Mouse (Mus musculus) liver, adult 2 months (tissue): ENCODE measurements around the gene Pstpip1. TPM values are rescaled to one million over a fixed set of nuclear protein-coding genes. Genes with fewer than 3 reads are reported as not detected.

Experiments
- DNase-seq: peaks from one replicate; pipeline ENCODE4 v3.0.0-alpha.2; 2011; ENCODE audit warnings: low read depth, low spot score; ENCODE audit errors: extremely low read depth
- H3K27ac ChIP-seq: fragments of 200-500 bp; replicated peaks from 2 replicates; pipeline ENCODE4 v1.5.1; 2012; ENCODE audit warnings: low read depth, mild to moderate bottlenecking, control low read depth, inconsistent platforms, low read length; ENCODE audit not compliant: insufficient read depth
- H3K27me3 ChIP-seq: fragments of 200-500 bp; 2 replicates; pipeline ENCODE4 v1.6.1; 2012; ENCODE audit warnings: mild to moderate bottlenecking, moderate library complexity, low read length, inconsistent platforms; ENCODE audit not compliant: control insufficient read depth, insufficient read depth
- H3K36me3 ChIP-seq: fragments of 200-500 bp; 2 replicates; pipeline ENCODE4 v1.6.1; 2012; ENCODE audit warnings: low read length, inconsistent platforms; ENCODE audit not compliant: control insufficient read depth, insufficient read depth
- H3K4me1 ChIP-seq: fragments of 200-500 bp; 2 replicates; pipeline ENCODE4 v1.6.1; 2011; ENCODE audit warnings: low read length; ENCODE audit not compliant: control insufficient read depth, insufficient read depth
- H3K4me3 ChIP-seq: fragments of 200-500 bp; 2 replicates; pipeline ENCODE4 v1.5.1; 2011; ENCODE audit warnings: low read depth, mild to moderate bottlenecking, control low read depth, low read length, moderate library complexity; ENCODE audit not compliant: insufficient read depth
- H3K79me2 ChIP-seq: fragments of 200-500 bp; 2 replicates; pipeline ENCODE4 v1.6.1; 2012; ENCODE audit warnings: inconsistent platforms, mild to moderate bottlenecking, low read length, moderate library complexity; ENCODE audit not compliant: control insufficient read depth, insufficient read depth
- H3K9ac ChIP-seq: fragments of 200-500 bp; 2 replicates; pipeline ENCODE4 v1.6.1; 2012; ENCODE audit warnings: low read depth, mild to moderate bottlenecking, control low read depth, inconsistent platforms, low read length
- CTCF ChIP-seq: fragments of 200-500 bp; IDR thresholded peaks from 2 replicates; pipeline ENCODE4 v1.5.1; 2011; ENCODE audit warnings: low read depth, low read length, control low read depth
- POLR2A ChIP-seq: fragments of 200-500 bp; IDR thresholded peaks from 2 replicates; pipeline ENCODE4 v1.6.1; 2011; ENCODE audit warnings: low read length, control low read depth; ENCODE audit not compliant: insufficient read depth; ENCODE audit errors: extremely low read depth
- WGBS: fragments of 180-500 bp; shearing (Covaris S2); methylation state at CpG from one replicate; pipeline ENCODE4 v1.1.7; 2018; 5-methylcytosine and 5-hydroxymethylcytosine counted together
- polyA plus RNA-seq: library from polyadenylated mRNA; depleted of rRNA; stranded (reverse); fragments of >200 nt; gene quantifications from 2 replicates; pipeline ENCODE4 v1.2.3, GENCODE M21; 2012
- total RNA-seq: library from RNA; depleted of rRNA; stranded (reverse); fragments of >200 nt; gene quantifications from 2 replicates; pipeline ENCODE4 v1.2.3, GENCODE M21; 2014

Pstpip1 gene
- total and polyA plus RNA-seq, 2 experiments: 0.37 to 1.1 TPM

GRCm38 (mm10) chr9:56065011-56065410, 24.8 kb upstream of the Pstpip1 start:
- no peak for DNase-seq
- no peaks in the 10 kb centered on the region for H3K4me1 ChIP-seq
- H3K36me3 ChIP-seq: peaks cover under 1% of the 10 kb centered on the region; the same call in 1 of the 2 replicates
- H3K79me2 ChIP-seq: no peaks in the 10 kb centered on the region
- no peak overlapping the region for H3K9ac ChIP-seq
- WGBS: 80% methylated on average over 3 of the region's 3 CpGs
- H3K4me3 ChIP-seq: no peak overlapping the region
- H3K27me3 ChIP-seq: no peaks in the 10 kb centered on the region
- no peak overlapping the region for H3K27ac ChIP-seq
- TF ChIP-seq CTCF (no peak), POLR2A (no peak)

GRCm38 (mm10) chr9:56067964-56068363, 21.8 kb upstream of the Pstpip1 start:
- Histone ChIP-seq H3K79me2 (no peaks in the 10 kb centered on the region), H3K27me3 (no peaks in the 10 kb centered on the region)

DNA sequence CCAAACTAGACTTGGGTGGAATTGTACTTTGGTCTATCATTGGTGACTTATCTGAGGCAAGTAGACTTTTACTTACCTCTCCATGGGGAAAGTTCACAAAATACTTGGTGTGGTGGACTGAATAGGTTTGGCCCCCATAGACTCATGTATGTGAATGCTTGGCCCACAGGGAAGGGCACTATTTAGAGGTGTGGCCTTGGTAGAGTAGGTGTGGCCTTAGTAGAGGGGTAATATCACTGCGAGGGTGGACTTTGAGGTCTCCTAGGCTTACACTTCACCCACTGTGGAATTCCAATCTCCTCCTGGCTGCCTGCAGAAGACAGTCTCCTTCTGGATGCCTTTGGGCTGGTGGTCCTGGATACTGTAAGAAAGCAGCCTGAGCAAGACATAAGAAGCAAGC, 21.1 kb upstream of the Pstpip1 start:
- TF ChIP-seq CTCF: no peak
- no peak for TF ChIP-seq POLR2A
- Histone ChIP-seq H3K36me3 (no peaks in the 10 kb centered on the region), H3K27ac (no peak overlapping the region), H3K4me1 (no peaks in the 10 kb centered on the region), H3K27me3 (no peaks in the 10 kb centered on the region), H3K9ac (no peak overlapping the region), H3K79me2 (no peaks in the 10 kb centered on the region), H3K4me3 (no peak overlapping the region)
- no peak for DNase-seq
- 94% methylated on average over 1 of the region's 1 CpGs for WGBS

More at GRCm38 (mm10) chr9:56067964-56068363, 21.8 kb upstream of the Pstpip1 start:
- Histone ChIP-seq H3K4me3 (no peak overlapping the region), H3K36me3 (no peaks in the 10 kb centered on the region), H3K27ac (no peak overlapping the region), H3K9ac (no peak overlapping the region), H3K4me1 (no peaks in the 10 kb centered on the region)
- DNase-seq: no peak
- 89% methylated on average over 4 of the region's 4 CpGs for WGBS
- TF ChIP-seq CTCF (no peak), POLR2A (no peak)

DNA sequence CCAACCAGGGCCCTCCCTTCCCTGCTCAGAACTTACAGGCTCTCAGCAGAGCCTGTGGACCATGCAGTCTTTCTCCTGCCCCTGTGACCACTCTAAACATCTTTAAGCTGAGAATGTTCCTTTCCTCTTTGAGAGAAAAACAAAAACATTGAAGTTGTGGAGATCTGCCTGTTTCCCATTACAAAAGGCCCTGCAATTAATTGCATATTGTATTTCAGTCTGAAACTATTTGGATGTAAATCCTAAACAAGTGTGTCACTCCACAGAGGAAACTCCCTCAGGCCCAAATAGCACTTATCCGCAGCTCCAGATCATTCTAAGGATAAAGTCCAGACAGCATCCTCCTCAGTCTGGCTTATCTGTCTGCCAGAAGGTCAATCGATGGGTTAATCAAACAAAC, 16.9 kb upstream of the Pstpip1 start:
- Histone ChIP-seq H3K36me3 (no peaks in the 10 kb centered on the region), H3K79me2 (no peaks in the 10 kb centered on the region), H3K4me1 (no peaks in the 10 kb centered on the region), H3K9ac (no peak overlapping the region), H3K27me3 (no peaks in the 10 kb centered on the region), H3K27ac (no peak overlapping the region), H3K4me3 (no peak overlapping the region)
- 37% methylated on average over 2 of the region's 2 CpGs for WGBS
- TF ChIP-seq POLR2A: no peak
- no peak for TF ChIP-seq CTCF
- peak; percentile 16 for DNase-seq

DNA sequence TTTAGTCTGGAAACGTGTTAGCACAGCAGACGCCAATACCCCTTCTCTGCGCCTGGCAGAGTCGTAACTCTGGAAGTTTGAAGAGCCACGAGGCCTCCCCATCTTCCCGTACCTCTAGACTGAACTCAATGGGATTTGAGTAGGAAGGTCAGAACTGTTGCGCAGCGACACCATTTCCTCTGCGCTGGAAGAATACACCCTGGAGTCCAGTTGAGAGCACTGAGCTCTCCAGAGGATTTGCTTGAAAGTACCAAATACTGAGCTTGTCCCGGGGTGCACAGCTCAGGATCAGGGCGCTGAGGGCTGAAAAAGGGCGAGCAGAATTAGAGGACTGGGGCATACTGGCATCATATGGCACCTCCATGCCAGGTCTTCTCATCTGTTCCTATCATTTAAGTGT, 14.9 kb upstream of the Pstpip1 start:
- TF ChIP-seq CTCF: no peak
- no peak for TF ChIP-seq POLR2A
- no peaks in the 10 kb centered on the region for H3K27me3 ChIP-seq
- WGBS: 91% methylated on average over 12 of the region's 12 CpGs
- no peak overlapping the region for H3K9ac ChIP-seq
- H3K79me2 ChIP-seq: no peaks in the 10 kb centered on the region
- H3K4me3 ChIP-seq: no peak overlapping the region
- no peak overlapping the region for H3K27ac ChIP-seq
- H3K4me1 ChIP-seq: no peaks in the 10 kb centered on the region
- DNase-seq: no peak
- no peaks in the 10 kb centered on the region for H3K36me3 ChIP-seq

DNA sequence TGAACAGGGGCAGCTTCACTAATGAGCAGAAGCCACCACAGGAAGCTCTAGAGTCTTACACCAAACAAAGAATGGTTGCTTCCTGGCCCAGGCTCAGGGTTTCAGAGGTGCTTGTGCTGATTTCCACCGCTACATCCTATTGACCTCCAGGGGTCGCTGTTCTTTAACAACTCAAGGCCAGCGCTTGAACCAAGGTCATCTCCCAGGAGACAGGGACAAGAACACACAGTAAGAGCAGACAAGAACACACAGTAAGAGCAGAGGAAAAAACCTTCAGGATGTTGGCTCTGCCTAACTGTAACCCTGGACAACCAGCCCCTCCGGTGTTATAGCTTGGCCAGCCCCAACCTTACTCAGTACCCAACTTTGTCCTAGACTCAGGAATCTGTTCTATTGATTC, 14.5 kb upstream of the Pstpip1 start:
- H3K27ac ChIP-seq: 0 out of 2 replicates have a peak overlapping the region, but pooled peaks have one; percentile 4
- H3K4me3 ChIP-seq: no peak overlapping the region
- no peaks in the 10 kb centered on the region for H3K79me2 ChIP-seq
- 19% methylated on average over 4 of the region's 4 CpGs for WGBS
- peak; percentile 50 for DNase-seq
- H3K27me3 ChIP-seq: no peaks in the 10 kb centered on the region
- H3K9ac ChIP-seq: no peak overlapping the region
- no peaks in the 10 kb centered on the region for H3K36me3 ChIP-seq
- no peaks in the 10 kb centered on the region for H3K4me1 ChIP-seq
- TF ChIP-seq POLR2A: no peak
- peak; percentile 52; the same call in 1 of the 2 replicates for TF ChIP-seq CTCF
